Mouse (Mus musculus) regulatory T cell (primary cell): ENCODE results near the gene Myt1l.

ENCODE experiments used
- in situ Hi-C: fragments of 300-600 bp; cut with MboI, MseI; formaldehyde crosslinking; loops from one replicate; pipeline ENCODE4 v1.15.1; 2025; ENCODE audit warnings: high pct_unique_total_duplicates

The Myt1l gene

GRCm38 (mm10) chr12:29655673-29656072, 127.5 kb downstream of the Myt1l start:
- in situ Hi-C loops = no loop called here

- in situ Hi-C loops = no loop called here
These were observed 128.9 kb downstream of the Myt1l start for GRCm38 (mm10) chr12:29657061-29657460.

- in situ Hi-C loops = no loop called here
These were observed 129.7 kb downstream of the Myt1l start for GRCm38 (mm10) chr12:29657870-29658269.

- in situ Hi-C loops = no loop called here
These were observed 143.8 kb downstream of the Myt1l start for GRCm38 (mm10) chr12:29671984-29672383.

DNA sequence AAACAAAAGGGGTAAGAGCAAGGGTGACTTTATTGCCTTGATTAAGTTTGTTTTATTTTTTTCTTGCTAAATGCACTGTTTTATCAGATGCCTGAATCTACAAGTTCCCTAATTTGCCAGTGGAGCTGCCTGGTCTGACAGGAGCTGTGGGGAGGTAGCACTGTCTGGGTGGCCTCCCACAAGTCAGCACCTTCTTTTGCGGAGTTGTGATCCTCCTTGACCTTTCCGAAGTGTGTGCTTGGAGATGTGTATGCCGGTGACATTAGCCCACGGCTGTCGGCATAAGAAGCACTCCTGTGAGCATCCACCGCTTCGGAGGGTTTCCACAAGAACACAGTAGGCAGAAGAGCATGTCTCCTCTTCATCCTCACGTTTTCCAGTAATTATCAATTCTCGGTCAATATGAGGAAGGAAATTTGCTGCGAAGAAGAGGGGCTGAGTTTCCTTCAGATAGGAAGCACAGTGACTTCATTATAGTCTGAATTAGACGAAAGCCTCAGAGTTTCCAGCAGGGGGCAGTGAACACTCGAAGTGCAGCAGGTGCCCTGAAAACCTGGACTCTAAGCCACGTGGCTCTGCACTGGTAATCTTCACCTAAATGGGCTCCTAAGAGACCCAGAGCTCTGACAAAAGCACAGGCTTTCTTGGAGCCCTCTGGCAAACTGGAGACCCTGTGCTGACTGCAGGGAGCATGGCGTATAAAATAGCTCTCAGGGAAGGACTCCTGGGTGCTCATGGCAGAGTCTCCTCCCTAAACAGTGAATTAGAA, 147.6 kb downstream of the Myt1l start:
- in situ Hi-C loops = no loop called here

DNA sequence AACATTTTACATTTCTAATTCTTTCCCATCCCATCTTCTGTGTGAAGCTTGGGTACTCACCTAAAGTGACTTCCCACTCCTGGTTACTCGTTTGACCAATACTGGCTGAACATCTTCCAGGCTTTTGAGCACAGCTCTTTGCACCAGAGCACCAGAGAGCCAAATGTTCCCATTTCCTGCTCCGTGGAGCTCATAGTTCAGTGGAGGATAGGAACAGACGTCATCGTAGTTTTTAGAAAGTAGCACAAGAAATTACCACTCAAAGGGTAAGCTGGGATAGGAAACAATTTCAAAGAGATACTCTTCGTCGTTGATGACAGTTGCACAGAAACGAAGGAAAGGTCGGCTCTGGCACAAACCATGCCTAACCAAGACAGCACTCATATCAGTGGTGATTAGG, 154.2 kb downstream of the Myt1l start:
- in situ Hi-C loops = no loop called here

DNA sequence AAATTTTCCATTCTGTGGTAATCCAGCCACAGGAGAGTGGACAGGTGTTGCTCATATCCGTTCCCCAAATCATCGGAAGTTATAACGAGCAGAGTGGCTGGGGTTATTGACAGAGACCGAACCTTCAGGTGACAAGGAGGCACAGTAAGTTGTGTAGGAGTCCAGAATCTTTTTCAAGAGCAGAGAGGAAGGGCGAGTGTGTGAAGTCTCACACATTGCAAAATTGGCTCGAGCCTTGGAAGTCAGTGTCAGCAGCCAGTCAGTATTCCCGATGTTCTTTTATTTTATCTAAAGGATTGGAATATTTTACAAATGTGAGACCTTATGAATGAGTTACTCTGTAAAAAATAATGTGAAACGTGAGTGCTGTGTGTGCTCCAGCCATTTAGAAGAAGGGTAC, 154.8 kb downstream of the Myt1l start:
- in situ Hi-C loops = no loop called here

- in situ Hi-C loops = no loop called here
These were observed 158.1 kb downstream of the Myt1l start for GRCm38 (mm10) chr12:29686241-29686640.

- in situ Hi-C loops = no loop called here
These were observed 163.4 kb downstream of the Myt1l start for GRCm38 (mm10) chr12:29691566-29691965.

DNA sequence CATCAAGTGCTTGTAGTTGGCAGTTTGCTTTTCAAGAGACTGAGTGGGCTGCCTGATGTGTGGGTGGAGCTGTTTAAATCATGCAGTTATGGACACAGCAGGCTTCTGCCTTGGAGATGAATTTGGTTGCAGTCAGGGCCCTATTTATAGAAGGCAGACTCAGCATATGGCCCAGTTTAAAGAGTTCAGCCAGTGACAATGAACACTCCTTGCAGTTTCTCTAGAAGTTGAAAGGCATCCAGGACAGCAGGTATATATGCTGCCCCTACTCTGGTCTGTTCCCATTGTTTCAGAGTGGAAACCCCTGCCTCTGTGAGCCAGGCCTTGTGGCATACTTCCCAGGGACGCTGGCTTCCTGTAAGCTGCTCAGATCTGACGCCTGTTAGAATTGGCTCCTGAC, 167.0 kb downstream of the Myt1l start:
- in situ Hi-C loops = no loop called here

DNA sequence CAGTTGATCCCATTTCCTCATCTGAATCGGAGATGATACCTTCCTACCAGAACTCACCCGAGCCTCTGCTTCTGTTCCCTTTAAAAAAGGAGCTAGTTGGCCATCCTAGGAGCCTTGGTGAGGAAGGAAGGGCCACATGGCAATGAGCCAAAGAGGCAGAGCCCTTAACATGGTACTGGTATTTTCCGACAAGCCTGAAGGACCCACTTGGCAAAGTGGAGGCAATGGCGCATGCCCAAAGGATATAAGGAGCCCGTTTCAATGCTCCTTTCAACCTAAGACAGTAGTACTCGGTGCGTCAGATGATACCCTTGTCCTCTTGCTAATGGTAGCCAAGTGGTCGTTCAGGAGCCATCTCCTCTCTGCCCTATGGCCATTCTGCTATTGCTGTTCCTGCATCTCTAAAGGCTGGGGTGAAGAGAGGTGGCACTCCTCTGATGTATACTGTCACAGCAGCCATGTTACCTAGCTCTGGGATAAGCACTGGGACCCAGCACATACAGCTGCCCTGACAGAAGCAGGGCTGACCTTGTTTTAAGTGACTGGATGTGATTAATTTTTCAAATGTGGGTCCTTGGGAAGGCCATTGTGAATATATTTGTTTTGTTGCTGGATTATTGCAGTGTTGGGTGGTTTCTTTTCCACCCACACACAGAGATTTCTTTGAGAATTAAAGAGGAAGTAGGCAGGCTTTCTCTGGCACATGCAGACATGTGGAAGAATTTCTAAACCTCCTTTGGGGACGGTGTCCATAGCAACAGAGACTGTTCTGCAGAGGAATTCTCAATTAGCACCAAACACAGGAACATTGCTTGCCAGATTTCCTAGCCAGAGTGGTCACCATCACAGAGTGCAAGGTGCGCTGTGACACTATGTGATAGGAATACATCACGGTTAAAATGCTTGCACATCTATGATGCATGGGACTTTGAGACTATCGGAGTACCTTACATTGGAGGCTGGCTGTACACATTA, 169.6 kb downstream of the Myt1l start:
- in situ Hi-C loops = no loop called here

DNA sequence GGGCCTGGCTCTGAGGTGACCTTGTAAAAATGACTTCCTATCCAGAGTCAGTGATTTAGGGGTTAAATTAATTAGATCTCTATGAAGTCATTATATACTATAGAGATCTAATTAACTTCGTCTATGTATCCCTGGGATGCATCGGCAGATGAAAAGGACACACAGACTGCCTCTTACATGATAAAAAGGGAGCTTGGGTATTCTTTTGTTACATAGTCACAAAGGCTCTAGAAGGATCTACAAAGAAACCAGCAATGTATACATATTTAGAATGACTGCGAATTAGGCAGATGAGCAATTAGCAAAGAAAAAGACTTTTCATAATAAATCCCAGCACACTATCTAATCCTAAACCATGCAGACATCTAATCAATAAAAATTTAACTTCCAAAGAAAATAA, 170.4 kb downstream of the Myt1l start:
- in situ Hi-C loops = no loop called here

DNA sequence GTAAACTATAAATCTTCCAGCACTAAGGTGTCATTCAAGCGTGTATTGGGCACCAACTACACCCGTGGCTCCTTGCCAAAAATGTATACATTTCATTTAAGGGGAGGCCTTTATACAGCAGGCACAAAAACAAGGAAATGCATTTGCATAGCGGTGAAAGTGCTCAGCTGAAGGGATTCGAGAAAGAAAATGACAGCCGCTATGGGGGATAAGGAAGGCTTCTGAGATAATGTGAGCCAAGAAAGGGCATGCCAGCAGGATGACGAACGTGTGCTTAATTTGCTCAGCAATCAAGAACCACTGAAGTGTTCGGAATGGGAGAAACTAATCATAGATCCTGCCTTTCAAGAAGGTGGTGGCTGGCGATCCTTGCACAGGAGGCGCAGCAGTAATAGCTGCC, 170.8 kb downstream of the Myt1l start:
- in situ Hi-C loops = no loop called here

DNA sequence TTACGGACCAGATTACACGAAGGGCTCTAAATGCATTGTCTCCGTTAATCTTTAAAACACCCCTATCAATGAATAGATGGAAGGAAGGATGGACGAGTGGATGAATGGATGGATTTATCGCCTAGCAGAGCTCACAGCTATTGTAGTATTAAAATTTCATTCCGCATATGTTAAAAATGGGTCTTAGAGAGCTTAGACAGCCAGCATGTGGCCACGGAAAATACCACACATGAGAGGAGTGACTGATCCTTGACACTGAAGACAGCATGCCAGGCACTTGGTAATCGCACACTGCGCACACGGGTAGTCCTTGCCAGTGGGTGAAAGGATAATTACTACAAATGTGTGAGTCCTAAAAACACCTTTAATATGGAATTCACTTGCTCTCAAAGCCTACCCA, 171.2 kb downstream of the Myt1l start:
- in situ Hi-C loops = no loop called here

DNA sequence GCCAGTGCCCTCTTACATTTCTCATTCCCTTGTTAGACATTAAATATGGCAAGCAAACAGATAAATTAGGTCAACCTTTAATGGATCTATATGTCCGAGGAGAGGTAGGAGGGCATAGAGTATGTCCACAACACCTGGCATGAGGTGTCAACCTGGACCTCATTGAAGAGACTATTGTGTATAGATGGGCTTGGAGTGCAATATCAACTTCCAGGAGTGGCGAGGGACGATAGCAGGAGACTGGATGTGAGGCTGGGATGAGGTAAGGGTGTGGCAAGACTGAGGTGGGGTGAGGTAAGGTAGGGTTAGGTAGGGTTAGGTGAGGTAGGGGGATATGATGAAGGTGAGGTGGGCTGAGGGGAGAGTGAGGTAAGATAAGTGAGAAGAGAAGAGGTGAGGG, 171.8 kb downstream of the Myt1l start:
- in situ Hi-C loops = no loop called here

DNA sequence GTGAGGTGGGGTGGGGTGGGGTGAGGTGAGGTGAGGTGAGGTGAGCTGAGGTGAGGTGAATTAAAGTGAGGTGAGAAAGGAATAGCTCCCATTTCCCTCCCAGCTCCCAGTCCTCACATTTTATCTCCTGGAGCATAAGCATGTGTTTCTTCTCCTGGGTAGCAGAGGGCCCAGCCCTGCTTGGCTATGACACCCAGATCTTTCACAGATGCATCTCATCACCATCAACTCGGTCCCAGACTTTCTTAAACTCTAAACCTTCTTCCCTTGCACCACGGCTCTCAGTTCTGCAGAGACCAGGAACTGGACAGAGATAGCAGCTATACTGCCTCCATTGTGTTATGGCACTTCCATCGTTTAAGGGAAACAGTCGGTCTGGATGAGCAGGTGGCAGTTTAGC, 172.9 kb downstream of the Myt1l start:
- in situ Hi-C loops = no loop called here

DNA sequence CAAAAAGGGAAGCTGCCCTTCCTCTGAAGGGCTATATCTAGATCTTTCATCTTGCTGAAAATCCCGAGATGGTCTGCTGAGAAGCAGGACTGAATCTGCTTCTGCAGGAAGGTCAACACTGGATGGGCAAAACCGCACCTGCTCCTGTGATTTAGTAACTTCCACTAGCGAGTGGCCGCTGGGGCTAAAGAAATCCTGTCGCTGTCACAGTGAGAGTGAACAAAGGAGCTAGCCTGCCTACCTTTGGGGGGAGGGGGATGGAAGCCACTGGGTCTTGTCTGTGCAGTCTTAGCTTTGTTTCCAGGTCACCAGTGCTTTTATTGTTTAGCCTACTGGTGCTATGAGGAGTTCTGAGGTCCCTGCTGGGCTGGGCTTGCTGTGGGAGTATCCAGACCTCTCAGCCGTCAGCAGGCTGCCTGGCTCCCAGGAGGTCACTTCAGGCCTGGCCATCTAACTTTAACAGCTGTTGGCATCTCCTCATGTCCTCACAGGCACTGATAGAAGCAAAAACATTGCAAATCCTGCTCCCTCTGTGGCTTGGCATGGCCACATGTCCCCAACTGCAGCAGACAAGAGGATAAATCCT, 173.6 kb downstream of the Myt1l start:
- in situ Hi-C loops = no loop called here

DNA sequence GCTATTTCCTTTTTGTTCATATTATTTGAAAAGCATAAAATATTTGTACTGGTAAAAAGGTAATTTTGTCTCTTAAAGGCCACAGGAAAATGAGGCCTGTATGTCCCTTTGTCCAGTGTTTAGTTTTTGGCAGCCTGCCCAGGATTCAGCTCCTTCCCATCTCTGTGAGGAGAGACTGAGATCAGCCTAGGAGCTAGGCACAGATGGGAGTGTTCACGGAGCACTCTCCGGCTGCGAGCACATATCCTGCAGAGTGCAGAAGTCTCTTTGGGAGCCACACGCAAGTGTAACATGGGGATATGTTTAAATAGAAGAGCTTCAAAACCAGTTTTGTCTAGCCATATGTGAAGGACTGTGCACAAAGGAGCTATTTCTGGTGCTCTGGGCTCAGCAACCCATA, 174.4 kb downstream of the Myt1l start:
- in situ Hi-C loops = no loop called here

DNA sequence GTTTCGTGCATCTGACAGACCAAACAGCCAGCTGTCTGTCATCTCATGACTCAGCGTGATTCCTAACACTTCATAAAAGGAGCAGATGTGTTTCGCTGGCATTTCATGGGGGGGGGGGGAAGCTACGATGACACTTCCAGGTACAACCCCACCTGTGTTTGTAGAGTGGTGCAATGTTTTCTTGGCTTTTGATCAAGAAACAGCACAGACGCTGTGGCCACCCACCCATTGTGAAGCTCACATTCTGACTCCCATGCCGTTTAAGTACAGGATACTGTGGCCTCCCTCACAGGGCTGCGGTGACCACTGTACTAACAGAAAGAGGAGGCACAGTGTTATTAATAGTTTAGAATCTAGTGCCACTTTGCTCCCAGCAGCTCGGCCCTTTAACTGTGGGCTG, 175.4 kb downstream of the Myt1l start:
- in situ Hi-C loops = no loop called here

DNA sequence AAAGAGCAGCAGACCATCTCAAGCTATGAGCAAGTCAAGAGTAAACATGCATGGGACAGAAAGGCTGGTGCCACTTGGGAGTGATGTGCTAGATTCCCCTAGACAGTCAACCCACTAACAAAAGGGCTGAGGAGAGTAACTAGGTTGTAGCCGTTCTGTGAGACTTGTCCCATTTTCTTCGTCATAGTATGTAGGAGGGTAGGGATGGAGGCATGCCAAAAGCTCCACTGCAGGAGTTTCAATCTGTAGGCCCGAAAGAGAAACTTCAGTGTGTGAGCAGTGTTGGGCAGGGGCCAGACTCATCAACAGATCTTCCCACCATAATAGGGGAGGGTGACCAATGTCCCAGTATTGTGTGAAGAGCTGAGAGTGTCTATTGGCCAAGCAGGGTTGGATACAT, 178.9 kb downstream of the Myt1l start:
- in situ Hi-C loops = no loop called here

DNA sequence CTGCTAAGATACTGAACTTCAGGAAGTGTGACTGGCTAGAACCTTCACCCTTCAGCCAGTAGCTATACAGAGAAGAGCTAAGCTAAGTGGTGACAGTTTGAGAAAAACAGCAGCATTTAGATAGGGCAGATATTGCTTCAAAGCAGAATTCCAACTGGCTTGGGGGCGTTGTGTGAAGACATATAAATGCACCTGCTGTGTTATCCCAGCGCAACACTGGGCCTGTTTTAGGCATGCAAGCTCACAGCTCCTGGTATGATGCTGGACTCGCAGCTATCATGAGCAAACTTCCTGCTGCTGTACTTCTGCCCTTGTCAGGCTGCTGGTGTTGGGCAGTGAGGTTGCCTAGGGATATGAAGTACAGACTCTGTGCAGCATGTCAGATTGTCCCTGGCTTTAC, 180.0 kb downstream of the Myt1l start:
- in situ Hi-C loops = no loop called here
